Mouse (Mus musculus) heart, postnatal 4 days (tissue): ENCODE data around the gene Glrx5. TPM values are rescaled to one million over a fixed set of nuclear protein-coding genes. Genes with fewer than 3 reads are reported as not detected.

Experiments used
- DNase-seq: peaks from one replicate; pipeline ENCODE4 v3.0.0; 2021
- microRNA-seq, 2 experiments: library from miRNA; unstranded; fragments of <30 nt; microRNA quantifications; one replicate each; pipeline ENCODE4 v1.2.0; 2021 to 2022
- total RNA-seq, 2 experiments: library from RNA; stranded (reverse); gene quantifications; 2 replicates each; pipeline ENCODE4 v1.2.3; 2021

The Glrx5 gene
- total RNA-seq, 2 experiments from 2014 or later = 81.2 to 82.0 TPM

DNA sequence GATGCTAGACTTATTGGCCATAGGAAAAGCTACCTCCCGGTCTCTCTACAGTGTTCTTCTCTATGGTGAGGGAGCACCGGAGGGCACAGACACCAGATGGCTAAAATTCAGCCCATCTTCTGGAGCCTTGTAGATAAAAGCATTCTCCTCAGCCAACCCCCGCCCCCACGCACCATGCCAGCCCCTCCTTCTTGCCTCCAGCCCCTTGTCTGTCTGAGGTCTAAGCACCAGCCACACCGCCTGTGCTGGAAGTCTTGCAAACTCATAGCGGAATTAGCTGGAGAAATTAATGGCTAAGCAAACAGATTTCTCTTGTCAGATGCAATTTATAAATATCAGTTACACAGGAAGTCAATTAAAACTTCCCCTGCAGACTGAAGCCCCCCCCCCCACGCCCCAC lies 43.0 kb downstream of the Glrx5 start:
- no peak for DNase-seq

- DNase-seq = no peak
Observed at GRCm38 (mm10) chr12:105076511-105076910, 44.0 kb downstream of the Glrx5 start.

DNA sequence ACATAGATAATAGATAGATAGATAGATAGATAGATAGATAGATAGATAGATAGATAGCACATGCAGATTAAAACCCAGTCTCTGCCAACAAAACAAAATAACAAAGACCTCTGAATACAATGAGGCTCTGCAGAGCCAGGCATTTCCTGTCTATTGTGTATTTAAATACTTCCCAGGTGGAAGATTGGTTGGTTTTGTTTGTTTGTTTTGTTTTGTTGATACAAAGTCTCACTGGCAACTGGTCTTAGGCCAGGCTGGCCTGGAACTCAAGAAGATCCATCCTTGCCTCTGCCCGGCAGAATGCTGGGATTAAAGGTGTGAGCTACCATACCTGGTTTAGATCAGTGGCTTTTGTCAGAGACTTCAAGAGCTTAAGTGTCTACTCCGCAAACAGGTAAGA lies 44.7 kb downstream of the Glrx5 start:
- no peak for DNase-seq

GRCm38 (mm10) chr12:105084171-105084570 lies 51.7 kb downstream of the Glrx5 start:
- DNase-seq = no peak

- no peak for DNase-seq
Observed at GRCm38 (mm10) chr12:105084816-105085215, 52.3 kb downstream of the Glrx5 start.

DNA sequence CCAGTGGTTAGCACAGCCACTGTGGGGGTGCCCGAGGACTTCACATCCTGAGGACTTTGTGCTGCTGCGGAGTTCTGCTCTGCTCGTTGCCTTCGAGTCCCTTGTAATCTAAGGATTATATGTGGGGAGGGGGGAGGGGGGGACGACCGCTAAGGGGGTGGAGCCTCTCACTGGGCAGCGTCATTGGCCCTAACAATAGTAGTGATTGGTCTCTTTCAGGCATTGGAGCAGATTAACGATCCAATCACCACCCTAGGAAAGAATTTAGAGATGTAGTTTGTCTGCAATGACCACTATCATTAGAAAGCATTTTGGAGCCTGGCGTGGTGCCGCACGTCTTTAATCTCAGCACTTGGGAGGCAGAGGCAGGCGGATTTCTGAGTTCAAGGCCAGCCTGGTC lies 52.8 kb downstream of the Glrx5 start:
- no peak for DNase-seq

GRCm38 (mm10) chr12:105086781-105087180 lies 54.3 kb downstream of the Glrx5 start:
- no peak for DNase-seq

GRCm38 (mm10) chr12:105087353-105087752 lies 54.9 kb downstream of the Glrx5 start:
- no peak for DNase-seq

GRCm38 (mm10) chr12:105089231-105089630 lies 56.7 kb downstream of the Glrx5 start:
- DNase-seq = no peak

DNA sequence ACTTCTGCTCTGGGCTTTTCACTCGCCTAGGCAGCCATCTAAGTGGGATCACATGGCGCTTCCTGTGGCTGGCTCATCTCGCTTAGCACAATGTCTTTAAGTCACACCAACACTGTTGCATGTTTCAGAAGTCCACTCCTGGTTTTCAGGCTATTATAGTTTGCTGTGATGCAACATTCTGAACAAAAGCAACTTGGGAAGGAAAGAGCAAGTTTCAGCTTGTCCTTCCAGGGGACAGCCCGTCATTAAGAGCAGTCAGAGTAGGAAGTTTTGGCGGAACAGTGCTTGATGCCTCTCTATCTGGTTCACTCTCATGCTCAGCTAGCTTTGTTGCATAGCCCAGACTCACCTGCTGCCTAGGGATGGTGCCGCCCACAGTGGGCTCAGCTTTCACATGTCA lies 59.1 kb downstream of the Glrx5 start:
- no peak for DNase-seq

Small RNAs within 50 kb of the gene (microRNA-seq; reads per million reads assigned to microRNA genes)
- 1.4 to 4.1 reads per million in 2 experiments for gene Mir3069

Other genes with a start within 250 kb of the Glrx5 start
- 1 to 10 TPM; 1.4 to 1.7 TPM for gene Clmn, start 167.6 kb upstream of the Glrx5 start, total RNA-seq
- 1 to 10 TPM; 7.3 to 7.8 TPM for gene Syne3, start 22.9 kb upstream of the Glrx5 start, total RNA-seq
- not detected for gene Tcl1b2, start 113.3 kb downstream of the Glrx5 start, total RNA-seq
- not detected for gene Tcl1b1, start 127.0 kb downstream of the Glrx5 start, total RNA-seq
- not detected for gene Tcl1b5, start 143.7 kb downstream of the Glrx5 start, total RNA-seq
- not detected for gene Tcl1b3, start 158.4 kb downstream of the Glrx5 start, total RNA-seq
- not detected for gene Tcl1b4, start 169.3 kb downstream of the Glrx5 start, total RNA-seq
- gene Tcl1, start 190.1 kb downstream of the Glrx5 start, total RNA-seq = not detected